Mouse (Mus musculus) brain, embryonic 18.5 days (tissue): ENCODE results near the gene H2afx.
"Not testable (repeated sequence)": the region's sequence is repeated elsewhere in the genome, so short reads cannot be mapped to it uniquely, and the experiment has no call there.

Source experiments
- DNase-seq: peaks from one replicate; pipeline ENCODE4 v3.0.0-alpha.2; 2012; ENCODE audit warnings: low read depth, low spot score

H2afx gene

DNA sequence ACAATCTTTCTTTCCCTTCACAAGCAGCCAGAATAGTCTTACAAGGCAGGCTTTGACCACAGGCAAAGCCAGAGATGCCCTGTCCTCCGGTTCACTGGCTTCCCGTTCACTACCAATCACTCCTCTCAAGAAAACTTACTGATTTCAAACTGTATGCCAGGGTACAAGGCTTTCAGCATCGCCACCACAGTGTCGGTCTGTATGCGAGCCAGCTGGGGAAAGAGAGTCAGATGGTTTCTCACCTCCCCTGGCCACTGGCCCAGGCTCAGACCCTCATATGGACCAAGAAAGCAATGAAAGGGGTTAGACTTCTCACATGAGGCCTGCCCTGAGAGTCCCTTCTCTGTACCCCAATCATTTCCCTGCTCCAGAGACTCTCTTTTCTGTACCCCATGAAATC lies 7.0 kb downstream of the H2afx start:
- no peak for DNase-seq

DNA sequence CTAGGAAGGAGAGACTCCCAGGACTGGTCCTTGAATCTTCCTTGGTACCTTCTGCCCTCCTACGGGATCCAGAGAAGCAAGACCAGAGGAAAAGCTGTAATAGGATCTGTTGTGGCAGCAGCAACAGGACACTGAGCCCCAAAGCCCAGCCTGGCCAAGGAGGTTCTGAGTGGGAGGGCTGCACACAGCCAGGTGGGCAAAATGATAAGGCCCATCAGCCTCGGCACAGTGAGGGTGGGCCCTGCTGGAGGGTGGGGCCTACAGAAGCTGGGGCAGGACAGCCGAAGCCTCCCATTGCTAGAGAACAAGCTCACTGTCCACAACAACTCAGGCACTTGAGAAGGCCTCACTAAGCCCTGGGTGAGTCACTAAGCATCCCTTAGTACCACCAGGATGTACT lies 7.7 kb downstream of the H2afx start:
- DNase-seq, result no peak

DNA sequence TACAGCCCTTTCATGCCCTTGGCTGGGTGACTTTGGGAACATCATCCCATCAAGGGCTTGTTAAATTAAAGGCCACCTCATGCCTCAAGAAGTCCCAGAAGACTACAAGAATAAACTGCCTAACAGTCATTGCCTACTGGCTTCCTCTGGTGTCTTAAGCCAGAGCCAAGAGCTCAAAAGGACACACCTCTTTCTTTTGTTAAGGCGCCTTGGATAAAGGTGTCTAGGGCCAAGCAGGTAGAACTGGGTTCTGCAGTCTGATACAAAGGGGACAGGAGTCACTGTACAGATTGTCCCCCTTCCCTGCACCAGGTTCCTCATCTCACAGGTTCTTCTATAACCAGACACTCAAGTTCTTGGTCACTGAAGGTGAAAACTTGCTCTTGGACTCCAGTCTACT lies 8.1 kb downstream of the H2afx start:
- DNase-seq, result no peak

DNA sequence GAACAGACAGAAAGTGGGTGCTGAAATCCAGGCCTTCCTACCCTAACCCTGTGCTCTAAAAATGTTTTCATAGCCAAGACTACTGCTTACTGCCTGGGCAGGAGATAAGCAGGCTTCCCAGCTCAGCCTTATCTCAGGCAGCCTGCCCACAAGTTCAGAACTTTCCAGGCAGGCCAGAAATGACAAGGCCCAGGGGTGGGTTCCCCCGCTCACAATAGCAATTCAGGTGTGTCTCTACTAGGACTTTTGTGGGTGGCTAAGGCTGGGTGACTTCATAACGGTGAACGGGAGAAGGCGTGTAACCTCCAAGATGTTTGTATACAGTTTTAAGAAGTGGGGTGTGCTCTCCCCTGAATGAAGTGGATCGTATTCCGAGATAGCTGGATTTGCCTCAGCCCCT lies 8.8 kb downstream of the H2afx start:
- no peak for DNase-seq

DNA sequence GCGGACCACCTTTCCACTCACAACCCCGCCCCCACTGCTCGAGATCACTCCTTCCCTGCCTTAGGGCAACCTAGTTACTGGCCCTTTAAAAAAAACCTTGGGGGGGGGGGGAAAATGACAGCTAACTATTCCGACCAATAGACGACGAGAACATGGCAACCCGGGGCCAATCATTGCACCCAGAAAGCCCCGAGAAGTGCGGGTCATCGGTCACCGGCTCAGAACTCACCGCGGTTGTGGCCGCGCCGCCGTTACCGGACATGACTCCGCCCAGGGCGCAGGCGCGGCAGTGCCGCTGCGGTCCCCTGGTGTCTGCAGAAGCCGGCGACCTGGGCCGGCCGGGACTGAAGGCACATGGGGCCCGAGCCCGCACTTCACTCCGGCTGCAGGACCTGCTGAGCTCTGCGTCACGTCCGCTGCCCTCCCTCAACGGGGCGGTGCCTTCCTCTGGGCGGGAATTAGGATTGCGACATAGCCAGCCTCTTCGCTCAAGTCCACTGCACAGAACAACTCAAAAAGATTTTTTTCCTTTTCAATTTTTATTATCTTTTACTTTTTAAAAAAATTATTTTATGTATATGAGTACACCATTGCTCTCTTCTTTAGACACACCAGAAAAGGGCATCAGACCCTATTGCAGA lies 9.4 kb downstream of the H2afx start, which contains the start of gene Hmbs:
Hmbs (minus strand) TSS at position 448 of the 641 bp plus-strand sequence.
- peak; percentile 93 for DNase-seq

DNA sequence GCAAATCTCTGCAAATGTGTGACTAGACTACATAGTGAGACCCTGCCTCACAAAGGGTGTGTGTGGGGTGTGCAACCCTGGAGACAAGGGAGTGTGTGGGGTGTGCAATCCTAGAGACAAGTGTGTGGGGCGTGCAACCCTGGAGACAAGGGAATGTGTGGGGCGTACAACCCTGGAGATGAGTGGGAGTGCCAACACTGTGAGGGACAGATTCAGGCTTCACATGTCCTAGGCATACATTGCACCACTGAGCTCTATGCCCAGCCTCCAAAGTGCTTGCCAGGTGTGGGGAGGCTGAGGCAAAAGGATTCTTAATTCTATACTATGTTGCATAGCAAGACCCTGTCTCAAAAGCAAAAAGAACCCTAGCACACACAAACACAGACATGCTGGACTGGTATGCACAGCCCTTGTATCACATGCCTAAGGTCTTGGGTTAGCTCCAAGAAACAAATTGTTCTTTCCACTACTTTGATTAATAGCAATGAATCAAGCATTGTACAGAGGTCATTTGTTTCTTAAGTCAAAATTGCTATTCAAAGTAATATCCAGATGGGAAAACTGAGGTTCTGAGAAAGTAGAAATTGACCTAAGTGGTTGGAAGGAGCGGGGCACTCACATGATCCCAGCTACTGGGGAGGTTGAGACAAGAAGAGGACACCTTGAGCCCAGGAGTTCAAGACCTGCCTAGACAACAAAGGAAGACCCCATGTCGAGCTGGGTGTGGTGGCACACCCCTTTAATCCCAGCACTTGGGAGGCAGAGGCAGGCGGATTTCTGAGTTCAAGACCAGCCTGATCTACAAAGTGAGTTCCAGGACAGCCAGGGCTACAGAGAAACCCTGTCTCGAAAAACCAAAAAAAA lies 11.3 kb downstream of the H2afx start:
- no peak for DNase-seq

DNA sequence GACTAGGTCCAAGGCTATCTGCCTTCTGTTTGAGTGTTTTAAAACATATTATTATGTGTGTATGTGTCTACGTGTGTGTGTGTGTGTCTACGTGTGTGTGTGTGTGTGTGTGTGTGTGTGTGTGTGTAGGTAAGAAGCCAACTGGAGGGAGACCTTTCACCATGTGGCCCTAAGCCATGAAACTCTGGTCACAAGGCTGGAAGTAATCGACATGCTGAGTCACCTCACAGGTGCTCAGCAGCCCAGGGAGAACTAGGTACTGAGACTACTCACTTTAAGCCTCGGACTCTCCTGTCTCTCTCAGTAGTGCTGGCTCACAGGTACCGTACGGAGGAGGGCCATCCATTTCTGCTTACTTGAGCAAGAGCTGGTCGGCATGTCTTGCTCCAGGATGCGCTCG lies 12.7 kb downstream of the H2afx start:
- no peak for DNase-seq

DNA sequence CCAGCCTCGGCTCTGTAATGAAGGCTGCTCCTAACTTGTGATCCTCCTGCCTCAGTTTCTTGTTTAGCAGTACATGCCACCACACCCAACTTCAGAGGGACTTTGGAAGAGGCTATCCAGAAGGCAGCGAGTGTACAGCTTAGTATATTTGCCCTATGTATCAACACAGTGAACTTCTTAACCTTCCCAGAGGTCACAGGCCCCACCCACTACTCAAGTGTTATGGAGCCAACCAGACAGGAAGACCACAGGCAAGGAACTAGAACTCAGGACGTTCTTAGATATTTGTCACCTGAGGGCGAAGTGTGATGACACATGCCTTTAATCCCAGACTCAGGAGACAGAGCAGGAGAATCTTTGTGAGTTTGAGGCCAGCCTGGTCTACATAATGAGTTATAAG lies 13.1 kb downstream of the H2afx start:
- DNase-seq, result no peak

DNA sequence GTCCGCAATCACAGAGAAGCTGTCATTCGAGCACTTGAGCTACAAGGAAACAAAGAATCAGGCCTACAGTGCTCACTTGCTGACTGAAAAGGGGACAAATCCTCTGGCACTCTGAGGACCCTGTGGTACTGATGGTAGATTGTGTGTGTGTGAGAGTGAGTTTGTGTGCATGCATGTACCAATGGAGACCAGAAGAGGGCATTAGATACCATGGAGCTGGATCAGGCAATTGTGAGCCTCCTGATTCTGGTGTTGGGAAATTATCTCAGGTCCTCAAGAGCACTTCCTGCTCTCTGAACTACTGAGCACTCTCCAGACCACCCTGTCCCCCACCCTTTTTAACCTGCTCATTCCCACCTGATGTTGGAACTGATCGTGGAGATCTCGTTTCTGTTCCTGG lies 14.1 kb downstream of the H2afx start:
- no peak for DNase-seq

DNA sequence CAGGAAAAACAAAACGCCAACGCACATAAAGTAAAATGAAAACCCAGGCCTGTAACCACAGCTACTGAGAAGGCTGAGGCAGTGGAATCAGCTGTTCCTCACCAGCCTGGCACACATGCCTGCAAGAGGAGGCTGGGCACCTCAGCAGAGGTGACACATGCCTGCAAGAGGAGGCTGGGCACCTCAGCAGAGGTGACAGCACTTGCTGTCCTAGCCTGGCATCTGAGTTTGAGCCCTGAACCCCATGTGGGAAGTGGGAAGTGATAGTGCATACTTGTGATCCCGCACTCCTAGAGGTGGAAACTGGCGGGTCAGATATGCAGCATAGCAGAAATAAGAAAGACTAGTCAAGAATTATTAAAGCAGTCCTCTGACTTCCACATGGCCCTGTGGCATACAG lies 16.9 kb downstream of the H2afx start:
- no peak for DNase-seq

DNA sequence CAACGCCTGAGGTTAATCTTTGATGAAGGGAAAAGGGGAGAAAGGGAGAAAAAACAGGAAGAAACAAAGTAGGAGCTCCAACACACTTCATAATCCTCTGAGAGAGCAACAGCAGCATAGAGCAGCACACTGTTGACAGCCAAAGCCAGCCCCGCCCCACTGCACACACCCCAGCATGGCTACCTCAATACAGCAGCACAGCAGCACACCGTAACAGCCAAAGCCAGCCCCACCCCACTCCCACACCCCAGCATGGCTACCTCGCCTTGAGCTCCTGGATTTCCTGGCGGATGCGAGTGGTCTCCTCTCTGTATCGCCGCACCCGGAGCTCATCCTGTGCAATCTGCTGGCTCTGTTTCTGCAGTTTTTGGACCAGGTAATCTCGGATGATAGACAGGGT lies 17.8 kb downstream of the H2afx start:
- no peak for DNase-seq

DNA sequence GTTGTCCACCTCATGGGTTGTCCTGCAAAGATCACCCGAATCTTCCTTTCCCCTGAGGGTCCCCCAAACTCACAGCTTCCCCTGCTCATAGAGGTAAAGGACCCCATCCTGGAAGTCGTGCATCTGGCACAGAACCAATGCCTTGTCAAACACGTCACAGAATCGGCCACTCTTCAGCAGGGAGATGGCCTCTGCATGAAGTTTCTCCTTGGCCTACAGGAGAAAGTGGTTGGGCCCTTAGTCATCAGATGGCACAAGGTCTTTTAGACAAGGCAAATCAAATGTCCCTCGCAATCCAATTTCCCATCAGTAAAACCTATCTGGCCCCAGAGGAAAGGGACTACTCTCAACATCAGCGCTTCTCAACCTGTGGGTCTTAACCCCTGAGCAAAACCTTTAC lies 18.6 kb downstream of the H2afx start:
- DNase-seq, result no peak

DNA sequence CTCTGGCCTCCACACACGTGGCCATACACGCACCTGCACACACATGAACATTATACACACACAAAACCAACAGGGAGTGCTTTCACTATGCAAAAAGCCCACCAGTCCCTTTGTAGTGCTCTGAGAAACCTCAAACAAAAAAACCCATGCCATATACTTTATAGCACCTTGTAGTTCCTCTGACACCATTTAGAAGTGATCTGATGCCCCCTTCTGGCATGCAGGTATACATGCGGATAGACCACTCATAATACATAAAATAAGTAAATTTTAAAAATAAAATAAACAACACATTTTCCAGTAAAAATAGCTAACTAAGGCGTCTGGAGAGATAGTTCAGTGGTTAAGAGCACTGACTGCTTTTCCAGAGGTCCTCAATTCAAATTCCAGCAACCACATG lies 22.7 kb downstream of the H2afx start:
- DNase-seq, result no peak

DNA sequence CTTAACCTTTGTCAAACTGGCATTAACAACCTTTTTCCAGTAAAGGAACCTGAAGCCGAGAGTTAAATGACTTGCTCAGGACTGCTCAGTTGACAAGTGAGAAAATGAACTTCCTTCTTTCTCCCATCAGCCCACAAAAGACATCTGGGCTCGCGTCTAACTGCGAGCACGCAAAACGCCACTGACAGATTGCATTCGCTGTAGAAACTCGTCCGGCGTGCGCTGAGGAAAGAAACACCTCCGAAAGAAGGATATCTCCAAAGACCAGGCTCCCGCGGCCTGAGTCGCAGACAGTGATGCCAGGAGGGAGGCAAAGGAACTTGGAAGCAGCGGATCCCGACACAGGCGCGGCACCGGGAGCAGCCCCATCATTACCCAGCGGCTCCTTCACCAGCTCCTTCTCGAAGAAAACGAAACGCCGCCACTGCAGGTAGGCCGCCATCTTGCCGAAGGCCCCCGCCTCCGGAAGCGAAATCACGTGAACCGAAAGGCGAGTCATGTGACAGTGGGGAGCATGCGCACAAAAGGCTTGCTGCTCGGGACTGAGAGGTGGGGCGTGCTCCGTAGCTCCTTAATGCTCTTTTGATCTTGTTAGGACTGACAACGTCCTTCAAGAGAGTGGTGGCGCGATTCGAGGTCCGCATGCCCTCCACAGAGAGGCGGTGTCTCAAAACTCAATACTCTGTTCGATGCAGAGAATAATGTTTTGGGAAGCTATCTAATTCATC lies 26.9 kb downstream of the H2afx start, which contains the start of gene Vps11:
Vps11 (minus strand) TSS at position 481 of the 728 bp plus-strand sequence.
- DNase-seq, result peak; percentile 91

DNA sequence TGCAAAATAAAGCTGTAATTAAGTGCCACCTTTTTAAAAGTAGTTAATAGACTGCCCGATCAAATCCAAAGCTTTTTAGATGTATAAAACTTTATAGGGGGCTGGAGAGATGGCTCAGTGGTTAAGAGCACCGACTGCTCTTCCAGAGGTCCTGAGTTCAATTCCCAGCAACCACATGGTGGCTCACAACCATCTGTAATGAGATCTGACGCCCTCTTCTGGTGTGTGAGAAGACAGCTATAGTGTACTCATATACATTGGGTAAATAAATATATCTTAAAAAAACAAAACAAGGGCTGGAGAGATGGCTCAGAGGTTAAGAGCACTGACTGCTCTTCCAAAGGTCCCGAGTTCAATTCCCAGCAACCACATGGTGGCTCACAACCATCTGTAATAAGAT lies 27.4 kb downstream of the H2afx start:
- not testable (repeated sequence) for DNase-seq

DNA sequence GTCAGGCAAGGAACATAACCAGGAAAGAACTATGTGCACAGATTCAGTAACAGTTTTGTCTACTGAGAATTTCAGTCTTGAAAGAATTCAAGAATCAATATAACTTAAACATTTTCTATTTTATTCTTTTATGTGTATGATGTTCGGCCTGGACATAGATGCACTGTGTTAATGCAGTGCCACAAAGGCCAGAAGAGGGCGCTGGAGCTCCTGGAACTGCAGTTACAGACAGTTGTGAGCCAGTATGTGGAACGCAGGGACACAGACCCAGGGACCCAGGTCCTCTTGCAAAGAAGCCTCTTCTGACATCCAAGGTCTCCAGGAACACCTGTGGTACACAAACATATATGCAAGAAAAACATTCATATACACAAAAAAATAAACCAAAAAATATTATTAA lies 30.0 kb downstream of the H2afx start:
- DNase-seq, result no peak

DNA sequence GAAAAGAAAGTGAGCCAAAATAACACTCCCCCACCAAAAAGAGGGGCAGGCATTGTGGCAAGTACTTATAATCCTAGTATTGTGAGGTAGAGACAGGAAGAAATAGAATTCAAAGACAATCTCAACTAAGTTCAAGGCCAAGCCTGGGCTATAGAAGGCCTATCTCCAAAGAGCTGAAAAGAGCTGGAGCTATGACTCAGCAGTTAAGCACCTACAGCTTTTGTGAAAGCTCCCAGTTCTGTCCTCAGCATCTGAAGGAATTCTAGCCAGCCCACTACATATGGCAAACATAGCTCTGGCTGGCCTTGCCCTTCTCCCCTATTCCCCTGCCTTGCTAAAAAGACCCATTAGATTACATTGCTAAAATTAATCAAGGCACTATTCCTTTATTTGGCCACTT lies 38.9 kb downstream of the H2afx start:
- DNase-seq, result no peak

DNA sequence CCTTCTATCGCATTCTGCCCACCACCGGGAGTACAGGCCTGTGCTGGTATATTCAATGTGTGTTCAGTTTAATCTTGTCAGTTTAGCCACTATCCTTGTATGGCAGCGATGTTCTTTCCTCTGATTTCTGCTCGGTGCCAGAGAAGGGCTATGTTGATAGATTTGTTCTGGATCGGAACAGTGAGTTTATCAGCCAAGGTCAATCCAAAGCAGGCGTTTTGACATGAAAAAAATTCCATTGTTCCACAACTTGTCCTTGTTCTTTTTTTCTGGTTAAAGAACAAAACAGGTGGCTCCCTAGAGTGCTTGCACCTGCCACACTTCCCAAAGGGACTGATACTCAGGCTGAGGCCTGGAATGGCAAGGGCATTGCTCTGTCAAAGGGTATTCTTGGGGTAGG lies 41.6 kb downstream of the H2afx start:
- DNase-seq, result no peak

DNA sequence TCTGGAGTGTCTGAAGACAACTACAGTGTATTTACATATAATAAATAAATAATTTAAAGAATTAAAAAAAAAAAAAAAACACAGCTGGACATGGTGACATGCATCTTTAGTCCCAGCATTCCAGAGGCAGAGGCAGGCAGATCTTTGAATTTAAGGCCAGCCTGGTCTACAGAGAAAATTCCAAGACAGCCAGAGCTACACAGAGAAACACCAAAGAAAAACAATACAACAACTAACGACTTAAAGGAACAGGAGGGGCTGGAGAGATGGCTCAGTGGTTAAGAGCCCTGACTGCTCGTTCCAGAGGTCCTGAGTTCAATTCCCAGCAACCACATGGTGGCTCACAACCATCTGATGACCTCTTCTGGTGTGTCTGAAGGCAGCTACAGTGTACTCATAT lies 42.8 kb downstream of the H2afx start:
- DNase-seq, result not testable (repeated sequence)

DNA sequence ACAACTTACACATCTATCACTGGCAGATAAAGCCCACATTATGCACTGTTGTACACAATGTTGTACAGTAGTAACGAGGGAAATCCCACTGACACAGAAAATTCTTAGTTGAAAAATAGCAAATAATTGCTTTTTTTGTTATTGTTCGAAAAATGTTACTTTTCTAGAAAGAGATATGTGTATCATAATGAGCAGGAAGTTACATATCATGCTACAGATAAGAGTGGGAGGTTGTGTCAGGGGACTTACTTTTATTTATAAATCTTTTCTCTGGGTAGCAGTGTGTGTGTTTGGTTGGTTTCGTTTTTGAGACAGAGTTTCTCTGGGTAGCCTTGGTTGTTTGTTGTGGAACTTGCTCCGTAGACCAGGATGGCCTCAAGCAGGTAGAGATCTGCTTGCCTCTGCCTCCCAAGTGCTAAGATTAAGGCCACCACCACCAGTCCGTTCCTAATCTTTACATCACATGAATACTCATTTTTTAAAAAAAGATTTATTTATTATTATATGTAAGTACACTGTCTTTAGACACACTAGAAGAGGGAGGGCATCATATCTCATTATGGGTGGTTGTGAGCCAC lies 43.7 kb downstream of the H2afx start:
- DNase-seq, result no peak

DNA sequence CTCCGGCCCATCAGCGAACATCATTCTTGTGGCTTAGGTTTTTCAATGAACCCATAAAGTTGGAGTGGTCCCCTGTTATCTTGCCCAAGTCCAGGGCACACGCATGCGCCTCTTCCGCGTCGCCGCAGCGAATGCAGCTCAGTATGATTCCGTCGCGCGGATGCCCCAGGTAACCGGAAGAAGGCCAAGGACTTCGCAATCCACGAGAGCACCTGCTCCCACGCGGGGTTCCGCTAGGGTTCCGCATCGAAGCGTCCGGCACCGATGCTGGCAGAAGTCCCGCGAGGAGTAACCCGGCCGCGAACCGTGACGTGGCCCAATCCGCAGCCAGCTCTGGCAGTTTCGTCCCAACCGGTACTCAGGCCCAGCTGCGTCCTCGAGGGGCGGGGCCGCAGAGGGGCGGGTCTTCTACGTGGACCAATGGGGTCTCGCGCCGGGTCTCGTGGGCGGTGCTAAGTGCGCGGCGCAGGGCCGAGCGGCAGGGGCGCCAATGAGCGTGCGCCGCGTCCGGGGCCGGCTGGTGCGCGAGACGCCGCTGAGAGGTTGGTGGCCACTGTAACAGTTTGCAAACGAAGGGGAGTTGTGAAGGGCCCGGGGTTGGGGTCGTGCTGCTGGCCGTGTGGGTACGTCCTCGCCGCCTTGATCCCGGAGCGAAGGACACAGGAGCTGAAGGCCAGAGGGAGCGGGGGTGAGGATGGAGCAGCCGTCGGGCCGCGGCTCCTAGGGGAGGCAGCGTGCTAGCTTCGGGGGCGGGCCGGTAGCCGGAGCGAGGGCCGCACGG lies 44.8 kb downstream of the H2afx start, which contains the start of gene Hyou1:
Hyou1 (plus strand) TSS at position 437 of the 781 bp plus-strand sequence.
- DNase-seq, result peak; percentile 92
